Mouse (Mus musculus) effector memory CD4-positive, alpha-beta T cell, adult 7 months (primary cell): ENCODE measurements around the gene Gm20812. TPM values are rescaled to one million over a fixed set of nuclear protein-coding genes. Genes with fewer than 3 reads are reported as not detected.

Experiments
- polyA plus RNA-seq: library from polyadenylated mRNA; unstranded; fragments of 100-300 nt; shearing (Covaris generic); gene quantifications from one replicate; pipeline ENCODE4 v1.2.1, GENCODE M21; 2017

Gm20812 gene
- not detected for polyA plus RNA-seq

DNA sequence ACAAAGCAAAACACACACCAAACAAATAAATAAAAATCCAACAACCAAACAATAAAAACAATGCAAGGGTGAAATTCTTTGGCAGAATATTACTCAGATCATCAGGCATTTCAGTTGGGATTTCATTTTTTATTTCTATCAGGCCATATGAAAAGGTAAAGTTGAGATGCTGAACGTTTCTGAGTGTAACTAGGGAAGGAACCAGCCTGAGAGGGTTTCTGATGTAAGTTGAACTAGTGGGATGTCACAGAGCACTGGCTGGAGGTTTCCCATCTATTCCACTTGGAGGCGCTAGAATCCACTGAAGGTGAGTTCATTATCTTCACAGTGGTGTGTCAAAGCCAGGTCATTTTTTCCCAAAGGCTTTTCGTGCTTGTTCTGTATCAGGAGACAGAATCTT, at the start of gene Gm20812:
TSS of gene Gm20812 (plus strand) at position 301 of the 400 bp plus-strand sequence.

Other genes starting within 250 kb of the Gm20812 start
- not detected for gene Gm29554, start 108.0 kb upstream of the Gm20812 start, polyA plus RNA-seq